Mouse (Mus musculus) liver, embryonic 11.5 days (tissue): ENCODE results near the gene Gfer. TPM values are rescaled to one million over a fixed set of nuclear protein-coding genes. Genes with fewer than 3 reads are reported as not detected.

Experiments
- ATAC-seq: fragments of 200-750 bp; cut with Nextera tagmentation; replicated peaks from 2 replicates; pipeline ENCODE4 v1.8.0; 2017; ENCODE audit warnings: moderate number of reproducible peaks, mild to moderate bottlenecking, moderate TSS enrichment, moderate library complexity; ENCODE audit not compliant: low FRiP score
- DNase-seq: peaks from one replicate; pipeline ENCODE4 v3.0.0-alpha.2; 2017; ENCODE audit warnings: low spot score
- H3K27ac ChIP-seq: fragments of 300-500 bp; sonication (generic); 2 replicates; pipeline ENCODE4 v1.5.1; 2014; ENCODE audit warnings: mild to moderate bottlenecking, low read depth, low read length, control low read depth
- H3K27me3 ChIP-seq: fragments of 300-500 bp; sonication (generic); replicated peaks from 2 replicates; pipeline ENCODE4 v1.6.1; 2014; ENCODE audit warnings: low read length, mixed read lengths; ENCODE audit not compliant: control insufficient read depth, insufficient read depth
- H3K36me3 ChIP-seq: fragments of 300-500 bp; sonication (generic); 2 replicates; pipeline ENCODE4 v1.6.1; 2014; ENCODE audit warnings: mild to moderate bottlenecking, low read length, moderate library complexity, mixed read lengths; ENCODE audit not compliant: control insufficient read depth, insufficient read depth
- H3K4me1 ChIP-seq: fragments of 300-500 bp; sonication (generic); replicated peaks from 2 replicates; pipeline ENCODE4 v1.6.1; 2014; ENCODE audit warnings: low read length, mixed read lengths; ENCODE audit not compliant: control insufficient read depth, insufficient read depth
- H3K4me2 ChIP-seq: fragments of 300-500 bp; sonication (generic); 2 replicates; pipeline ENCODE4 v1.6.1; 2014; ENCODE audit warnings: mild to moderate bottlenecking, control low read depth, moderate library complexity
- H3K4me3 ChIP-seq: fragments of 300-500 bp; sonication (generic); 2 replicates; pipeline ENCODE4 v1.5.1; 2014; ENCODE audit warnings: low read depth, low read length, control low read depth
- H3K9ac ChIP-seq: fragments of 300-500 bp; sonication (generic); 2 replicates; pipeline ENCODE4 v1.6.1; 2014; ENCODE audit warnings: low read depth, low read length, control low read depth
- H3K9me3 ChIP-seq: fragments of 300-500 bp; sonication (generic); 2 replicates; pipeline ENCODE4 v1.6.1; 2016; ENCODE audit warnings: low read length, inconsistent platforms, mixed read lengths; ENCODE audit not compliant: control insufficient read depth
- WGBS: fragments of 180-500 bp; shearing (Covaris S2); extraction: QIAGEN DNeasy Blood & Tissue Kit; methylation state at CpG from one replicate; pipeline ENCODE4 v1.1.7; 2014; 5-methylcytosine and 5-hydroxymethylcytosine counted together
- polyA plus RNA-seq: library from polyadenylated mRNA; unstranded; fragments of >200 nt; fragmentation: Nextera tagmentation; extraction: Ambion mirVana; gene quantifications from 2 replicates; pipeline ENCODE4 v1.2.1, GENCODE M21; 2014

The Gfer gene
- 64.2 and 74.7 TPM in 2 replicates for polyA plus RNA-seq

DNA sequence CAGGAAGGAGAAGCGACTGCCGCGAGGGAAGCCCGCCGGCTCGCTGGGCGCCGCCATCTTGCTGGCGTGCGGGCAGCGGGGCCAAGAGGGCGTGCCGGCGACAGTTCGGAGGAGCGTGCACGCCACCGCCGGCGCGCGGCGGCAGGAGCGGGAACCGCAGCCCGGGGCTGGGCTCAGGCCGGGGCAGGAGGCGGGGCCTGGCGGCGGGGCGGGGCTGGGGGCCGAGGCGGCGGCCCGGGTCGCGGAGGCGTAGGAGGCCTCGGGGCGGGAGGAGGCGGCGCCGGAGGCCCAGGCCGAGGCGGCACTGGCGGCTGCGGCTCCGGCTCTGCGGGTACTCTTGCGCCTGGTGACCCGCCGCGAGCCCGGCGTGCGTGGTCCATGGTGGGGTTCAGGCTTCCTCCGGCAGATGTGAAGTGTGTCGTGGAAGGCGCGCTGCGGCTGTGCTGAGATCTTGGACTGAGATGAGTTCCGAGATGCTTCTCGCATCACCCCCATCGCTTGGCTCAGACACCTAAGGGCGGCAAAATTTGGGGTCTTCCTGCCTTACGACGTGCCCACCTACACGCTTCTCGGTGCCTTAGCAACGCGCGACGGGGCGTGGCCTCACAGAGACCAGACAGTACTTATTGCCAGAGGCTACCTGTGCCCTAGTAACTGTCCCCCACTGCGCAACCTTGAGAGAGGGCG lies at the start of gene Gfer, which contains the start of gene Noxo1:
TSS of gene Gfer (minus strand) at position 146 of the 687 bp plus-strand sequence.
TSS of gene Noxo1 (plus strand) at position 224 of the 687 bp plus-strand sequence.
- H3K27ac ChIP-seq = peak within 1 kb of the TSS; percentile 81
- peaks cover 16% of the 10 kb centered on the region for H3K4me1 ChIP-seq
- peak; percentile 94 for ATAC-seq
- no peaks in the 10 kb centered on the region for H3K9me3 ChIP-seq
- H3K36me3 ChIP-seq = peaks cover 18% of the 10 kb centered on the region; the same call in 1 of the 2 replicates
- H3K9ac ChIP-seq = peak within 1 kb of the TSS; percentile 90
- under 1% methylated on average over 73 of the region's 76 CpGs for WGBS
- peak within 1 kb of the TSS; percentile 75 for H3K4me2 ChIP-seq
- DNase-seq = peak; percentile 84
- H3K27me3 ChIP-seq = peaks cover 3% of the 10 kb centered on the region
- H3K4me3 ChIP-seq = peak within 1 kb of the TSS; percentile 79

DNA sequence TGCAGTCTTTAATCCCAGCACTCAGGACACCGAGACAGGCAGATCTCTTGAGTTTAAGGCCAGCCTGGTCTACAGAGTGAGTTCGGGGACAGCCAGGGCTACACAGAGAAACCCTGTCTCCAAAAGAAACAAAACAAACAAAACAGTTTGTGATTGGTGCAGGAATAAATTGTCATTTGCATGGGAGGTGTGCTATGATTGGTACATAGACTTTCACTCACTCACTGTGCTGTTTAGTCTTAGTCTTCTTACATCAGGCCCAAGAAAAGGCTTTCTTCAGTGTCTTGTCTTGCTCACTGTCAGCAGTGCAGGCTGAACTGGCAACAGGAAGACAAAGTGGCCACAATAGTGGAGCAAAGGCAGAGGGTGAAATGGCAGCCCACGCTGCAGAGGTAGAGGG lies 48.4 kb upstream of the Gfer start:
- no peaks in the 10 kb centered on the region for H3K9me3 ChIP-seq
- H3K36me3 ChIP-seq = no peaks in the 10 kb centered on the region
- ATAC-seq (no peak), DNase-seq (no peak)
- no peak overlapping the region for H3K4me2 ChIP-seq
- H3K4me1 ChIP-seq = no peaks in the 10 kb centered on the region
- H3K9ac ChIP-seq = no peak overlapping the region
- WGBS = 76% methylated on average over 3 of the region's 3 CpGs
- no peak overlapping the region for H3K27ac ChIP-seq
- no peak overlapping the region for H3K4me3 ChIP-seq
- H3K27me3 ChIP-seq = no peaks in the 10 kb centered on the region; the same call in 1 of the 2 replicates

DNA sequence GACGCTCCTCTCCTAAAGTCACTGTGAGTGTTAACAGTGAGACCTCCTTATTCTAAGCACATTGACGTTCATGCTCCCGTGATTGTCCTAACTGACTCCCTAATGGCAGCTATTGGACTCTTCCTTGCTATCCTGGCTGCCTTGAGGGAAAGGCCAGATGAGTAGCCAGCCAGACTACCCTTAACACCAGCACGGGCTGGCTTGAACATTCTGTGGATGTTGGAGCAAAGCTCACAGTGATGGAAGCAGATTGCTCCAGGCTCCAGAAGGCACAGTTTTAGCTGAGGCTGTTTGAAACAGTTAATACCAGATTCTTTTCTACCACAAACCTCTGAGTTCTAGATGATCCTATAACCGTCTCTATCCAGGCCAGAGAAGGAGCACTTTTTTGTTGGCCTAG lies 47.9 kb upstream of the Gfer start:
- DNase-seq (no peak), ATAC-seq (no peak)
- H3K27me3 ChIP-seq = no peaks in the 10 kb centered on the region

DNA sequence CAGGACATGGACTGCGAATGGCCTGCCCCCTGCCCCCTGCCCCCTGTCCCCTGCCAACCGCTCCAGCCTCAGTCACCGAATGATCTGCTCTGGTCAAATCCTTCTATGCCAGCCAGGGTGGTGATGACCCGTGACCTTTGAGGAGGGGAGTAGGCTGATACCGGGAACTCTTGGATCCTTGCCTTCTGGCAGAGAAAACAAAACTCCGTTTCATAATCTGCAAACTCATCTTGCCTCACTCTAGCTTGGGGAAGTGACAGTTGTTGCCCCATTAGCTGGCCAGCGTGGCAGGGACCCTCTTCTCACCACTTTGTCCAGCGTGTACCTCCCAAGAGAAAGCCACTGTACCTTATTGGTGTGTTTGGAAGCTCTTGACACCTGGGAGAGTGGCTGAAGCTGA lies 46.4 kb upstream of the Gfer start:
- peaks cover 4% of the 10 kb centered on the region; the same call in 1 of the 2 replicates for H3K4me1 ChIP-seq
- 78% methylated on average over 8 of the region's 8 CpGs for WGBS
- ATAC-seq = no peak
- no peak overlapping the region for H3K27ac ChIP-seq
- no peak for DNase-seq
- H3K9ac ChIP-seq = no peak overlapping the region
- no peaks in the 10 kb centered on the region for H3K9me3 ChIP-seq
- no peaks in the 10 kb centered on the region for H3K36me3 ChIP-seq
- H3K4me3 ChIP-seq = no peak overlapping the region
- H3K27me3 ChIP-seq = no peaks in the 10 kb centered on the region
- H3K4me2 ChIP-seq = no peak overlapping the region

More for the DNA sequence above, 47.9 kb upstream of the Gfer start:
- Histone ChIP-seq H3K4me2 (no peak overlapping the region), H3K9me3 (no peaks in the 10 kb centered on the region), H3K9ac (no peak overlapping the region), H3K36me3 (no peaks in the 10 kb centered on the region), H3K4me3 (no peak overlapping the region), H3K27ac (no peak overlapping the region), H3K4me1 (no peaks in the 10 kb centered on the region)
- WGBS = 72% methylated on average over 5 of the region's 5 CpGs

DNA sequence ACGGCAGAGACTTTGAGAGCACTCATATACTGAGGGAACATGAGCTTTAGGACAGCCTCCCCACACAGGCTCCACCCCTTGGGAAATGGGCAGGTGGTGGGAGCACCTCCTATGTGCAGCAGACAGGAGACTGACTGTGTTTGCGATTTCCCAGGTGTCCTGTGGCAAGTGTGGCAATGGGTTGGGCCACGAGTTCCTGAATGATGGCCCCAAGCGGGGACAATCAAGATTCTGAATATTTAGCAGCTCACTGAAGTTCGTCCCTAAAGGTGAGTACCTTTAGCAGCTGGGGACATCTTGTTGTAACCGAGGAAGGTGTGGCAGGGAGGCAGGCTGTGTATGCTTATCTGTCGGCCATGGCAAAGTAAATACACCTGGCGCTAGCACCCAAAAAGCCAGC lies 44.0 kb upstream of the Gfer start:
- no peak overlapping the region for H3K4me3 ChIP-seq
- H3K4me2 ChIP-seq = no peak overlapping the region
- 0 out of 2 replicates have a peak overlapping the region, but pooled peaks have one; percentile 11 for H3K9ac ChIP-seq
- H3K36me3 ChIP-seq = no peaks in the 10 kb centered on the region
- H3K4me1 ChIP-seq = peaks cover 12% of the 10 kb centered on the region
- no peak overlapping the region for H3K27ac ChIP-seq
- ATAC-seq = no peak
- WGBS = 84% methylated on average over 8 of the region's 8 CpGs
- no peaks in the 10 kb centered on the region for H3K27me3 ChIP-seq
- H3K9me3 ChIP-seq = no peaks in the 10 kb centered on the region
- no peak for DNase-seq

DNA sequence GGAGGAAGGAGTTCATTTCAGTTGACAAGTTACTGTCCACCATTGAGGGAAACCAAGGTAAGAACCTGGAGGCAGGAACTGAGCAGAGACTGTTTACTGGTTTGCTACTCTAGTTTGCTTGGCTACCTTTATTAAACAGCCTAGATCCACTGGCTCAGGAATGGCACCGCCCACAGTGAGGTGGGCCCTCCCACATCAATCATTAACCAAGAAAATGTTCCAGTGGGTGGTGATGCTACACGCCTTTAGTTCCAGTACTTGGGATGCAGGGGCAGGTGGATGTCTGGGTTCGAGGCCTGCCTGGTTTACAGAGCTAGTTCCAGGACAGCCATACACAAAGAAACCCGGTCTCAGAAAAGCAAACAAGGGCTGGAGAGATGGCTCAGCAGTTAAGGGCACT lies 42.3 kb upstream of the Gfer start:
- DNase-seq (no peak), ATAC-seq (no peak)
- peaks cover 12% of the 10 kb centered on the region for H3K4me1 ChIP-seq
- H3K4me2 ChIP-seq = no peak overlapping the region; the same call in 1 of the 2 replicates
- no peaks in the 10 kb centered on the region for H3K27me3 ChIP-seq
- no peak overlapping the region for H3K4me3 ChIP-seq
- H3K9me3 ChIP-seq = no peaks in the 10 kb centered on the region
- no peak overlapping the region for H3K9ac ChIP-seq
- H3K36me3 ChIP-seq = no peaks in the 10 kb centered on the region
- 78% methylated on average over 4 of the region's 4 CpGs for WGBS
- no peak overlapping the region for H3K27ac ChIP-seq

DNA sequence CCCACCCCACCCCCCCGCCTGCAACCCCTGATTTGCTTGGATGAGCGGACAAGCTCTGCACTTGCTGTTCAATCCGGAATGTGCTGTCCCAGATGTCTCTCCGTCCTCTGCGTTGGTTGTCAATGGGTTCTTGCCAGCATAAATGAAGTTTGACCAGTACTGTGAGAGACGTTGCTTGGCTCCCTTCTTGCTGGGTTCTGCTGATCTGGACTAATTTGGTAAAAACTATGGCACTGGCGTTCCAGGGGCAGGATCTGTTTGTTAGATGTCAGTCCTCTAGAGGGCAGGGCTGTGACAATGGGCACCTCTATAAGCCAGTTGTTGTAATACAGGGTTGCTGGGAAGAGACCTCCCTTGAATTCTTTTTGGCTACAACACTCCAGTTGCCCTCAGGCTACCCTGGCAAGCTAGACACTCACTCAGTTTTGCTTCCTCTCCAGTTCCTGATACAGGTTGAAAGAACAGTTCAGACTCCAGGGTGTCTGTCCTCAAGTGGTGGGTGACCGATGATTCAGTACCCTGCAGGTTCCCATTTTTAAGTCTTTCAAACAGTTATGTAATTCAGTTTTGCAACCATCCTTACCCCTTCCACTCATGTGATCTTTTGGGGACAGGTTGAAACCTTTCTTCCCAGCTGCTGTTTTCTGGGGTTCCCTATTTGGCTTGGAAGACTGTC lies 41.3 kb upstream of the Gfer start:
- Histone ChIP-seq H3K9ac (peak overlapping the region; percentile 77), H3K27me3 (no peaks in the 10 kb centered on the region), H3K36me3 (no peaks in the 10 kb centered on the region), H3K4me1 (peaks cover 12% of the 10 kb centered on the region), H3K4me3 (peak overlapping the region; percentile 71), H3K27ac (peak overlapping the region; percentile 46; the same call in 1 of the 2 replicates), H3K9me3 (no peaks in the 10 kb centered on the region), H3K4me2 (peak overlapping the region; percentile 90)
- DNase-seq (no peak), ATAC-seq (no peak)
- 23% methylated on average over 8 of the region's 8 CpGs for whole genome bisulfite sequencing

DNA sequence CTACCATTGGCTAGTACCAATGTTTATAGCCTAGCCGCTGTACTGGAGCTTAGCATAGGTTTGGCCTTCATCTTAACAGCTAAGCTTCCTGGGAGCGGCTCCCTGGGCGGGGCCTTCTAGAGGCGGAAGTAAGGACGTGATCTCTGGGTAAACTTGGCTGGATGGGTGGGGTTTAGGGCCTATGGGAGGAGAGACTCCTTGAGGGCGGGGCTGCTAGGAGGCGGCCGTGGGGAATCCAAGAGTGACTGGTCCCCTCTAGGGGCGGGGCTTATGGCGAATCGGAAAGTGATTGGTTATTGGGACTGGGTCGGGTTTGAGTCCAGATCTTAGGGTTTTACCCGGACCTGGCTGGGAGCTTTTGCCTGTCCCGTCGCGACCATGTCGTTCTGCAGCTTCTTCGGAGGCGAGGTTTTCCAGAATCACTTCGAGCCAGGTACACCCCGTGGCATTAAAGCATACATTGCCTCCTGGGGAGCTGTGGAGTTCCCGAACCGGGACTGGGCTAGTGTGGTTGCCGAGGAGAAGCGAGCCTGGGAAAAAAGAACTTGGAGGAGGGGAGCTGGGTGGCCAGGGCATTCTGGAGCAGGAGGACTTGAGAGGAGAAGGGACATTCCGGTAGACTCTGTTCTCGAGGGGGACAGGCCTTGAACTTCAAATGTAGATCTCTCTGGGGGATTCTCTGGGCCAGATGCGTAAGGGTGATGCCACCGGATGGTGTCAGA lies 40.5 kb upstream of the Gfer start, which contains the start of gene Msrb1:
TSS of gene Msrb1 (plus strand) at position 313 of the 722 bp plus-strand sequence.
- H3K9me3 ChIP-seq = no peaks in the 10 kb centered on the region
- peak within 1 kb of the TSS; percentile 71 for H3K4me3 ChIP-seq
- peak; percentile 96 for ATAC-seq
- no peaks in the 10 kb centered on the region for H3K36me3 ChIP-seq
- peak within 1 kb of the TSS; percentile 49 for H3K27ac ChIP-seq
- H3K27me3 ChIP-seq = no peaks in the 10 kb centered on the region
- peaks cover 12% of the 10 kb centered on the region for H3K4me1 ChIP-seq
- WGBS = under 1% methylated on average over 29 of the region's 29 CpGs
- H3K9ac ChIP-seq = peak within 1 kb of the TSS; percentile 77
- H3K4me2 ChIP-seq = peak within 1 kb of the TSS; percentile 90
- peak; percentile 94 for DNase-seq
